Mouse (Mus musculus) MEL (cell line): ENCODE data around the gene Gm49366. TPM values are rescaled to one million over a fixed set of nuclear protein-coding genes. Genes with fewer than 3 reads are reported as not detected.
"Not testable (repeated sequence)": the region's sequence is repeated elsewhere in the genome, so short reads cannot be mapped to it uniquely, and the experiment has no call there.

ENCODE experiments used
- DNase-seq: peaks from one replicate; pipeline ENCODE4 v3.0.0; 2011; ENCODE audit warnings: low read depth, low spot score
- H3K27ac ChIP-seq: 2 replicates; pipeline ENCODE4 v1.5.1; 2012; ENCODE audit warnings: low read depth, mild to moderate bottlenecking, control low read depth, low read length, moderate library complexity; ENCODE audit not compliant: control insufficient read depth
- H3K27me3 ChIP-seq, 2 experiments: fragments of 150-350 bp in 1 of 2; sonication (generic) in 1 of 2; 2 replicates each; pipeline ENCODE4 v1.6.1; 2012; ENCODE audit warnings: low read length in 2 of 2, mild to moderate bottlenecking in 2 of 2, improper control_type of control experiment in 1 of 2, moderate library complexity in 1 of 2; ENCODE audit not compliant: insufficient read depth in 2 of 2, control insufficient read depth in 1 of 2
- H3K36me3 ChIP-seq, 2 experiments: 2 replicates each; pipeline ENCODE4 v1.6.1; 2012 to 2014; ENCODE audit warnings: low read length in 2 of 2, improper control_type of control experiment in 1 of 2, inconsistent platforms in 1 of 2, mild to moderate bottlenecking in 1 of 2; ENCODE audit not compliant: insufficient read depth in 2 of 2, control insufficient read depth in 1 of 2
- H3K4me1 ChIP-seq, 2 experiments: fragments of 150-350 bp in 1 of 2; sonication (generic) in 1 of 2; 2 replicates each; pipeline ENCODE4 v1.6.1; 2012; ENCODE audit warnings: low read length in 2 of 2, improper control_type of control experiment in 1 of 2, mild to moderate bottlenecking in 1 of 2; ENCODE audit not compliant: insufficient read depth in 2 of 2, control insufficient read depth in 1 of 2
- H3K4me3 ChIP-seq, 2 experiments: fragments of 150-350 bp in 1 of 2; sonication (generic) in 1 of 2; 2 replicates each; pipeline ENCODE4 v1.5.1; 2012; ENCODE audit warnings: low read depth in 2 of 2, low read length in 2 of 2, mild to moderate bottlenecking in 2 of 2, moderate library complexity in 2 of 2, control low read depth in 1 of 2, improper control_type of control experiment in 1 of 2; ENCODE audit not compliant: control insufficient read depth in 1 of 2, insufficient read depth in 1 of 2
- H3K79me2 ChIP-seq: 2 replicates; pipeline ENCODE4 v1.6.1; 2012; ENCODE audit warnings: mild to moderate bottlenecking, low read length, moderate library complexity; ENCODE audit not compliant: control insufficient read depth, poor library complexity, insufficient read depth
- H3K9ac ChIP-seq: 2 replicates; pipeline ENCODE4 v1.6.1; 2012; ENCODE audit warnings: low read depth, mild to moderate bottlenecking, control low read depth, low read length, moderate library complexity; ENCODE audit not compliant: control insufficient read depth, poor library complexity, severe bottlenecking
- H3K9me3 ChIP-seq: fragments of 150-350 bp; sonication (generic); replicated peaks from 2 replicates; pipeline ENCODE4 v1.6.1; 2012; ENCODE audit warnings: mild to moderate bottlenecking, low read length, improper control_type of control experiment, moderate library complexity; ENCODE audit not compliant: insufficient read depth
- EP300 ChIP-seq, 2 experiments: IDR thresholded peaks; 2 replicates each; pipeline ENCODE4 v1.6.1; 2011; ENCODE audit warnings: improper control_type of control experiment in 2 of 2, low read length in 2 of 2, low read depth in 1 of 2, mild to moderate bottlenecking in 1 of 2
- ETS1 ChIP-seq: IDR thresholded peaks from 2 replicates; pipeline ENCODE4 v1.6.1; 2012; ENCODE audit warnings: low read depth, mild to moderate bottlenecking, inconsistent platforms, low read length, improper control_type of control experiment, moderate library complexity
- GABPA ChIP-seq: IDR thresholded peaks from 2 replicates; pipeline ENCODE4 v1.6.1; 2012; ENCODE audit warnings: low read depth, mild to moderate bottlenecking, inconsistent platforms, low read length, improper control_type of control experiment, moderate library complexity
- HCFC1 ChIP-seq: IDR thresholded peaks from 2 replicates; pipeline ENCODE4 v1.6.1; 2012; ENCODE audit warnings: low read depth, mild to moderate bottlenecking, inconsistent platforms, low read length, improper control_type of control experiment, moderate library complexity
- JUND ChIP-seq: IDR thresholded peaks from 2 replicates; pipeline ENCODE4 v1.6.1; 2011; ENCODE audit warnings: low read depth, mild to moderate bottlenecking, improper control_type of control experiment, low read length
- MXI1 ChIP-seq: IDR thresholded peaks from 2 replicates; pipeline ENCODE4 v1.6.1; 2011; ENCODE audit warnings: mild to moderate bottlenecking, low read depth, low read length, improper control_type of control experiment
- MYB ChIP-seq: IDR thresholded peaks from 2 replicates; pipeline ENCODE4 v1.6.1; 2011; ENCODE audit warnings: mild to moderate bottlenecking, low read depth, low read length, improper control_type of control experiment
- MYC ChIP-seq: IDR thresholded peaks from 2 replicates; pipeline ENCODE4 v1.6.1; 2011; ENCODE audit warnings: low read depth, mild to moderate bottlenecking, low read length, improper control_type of control experiment, moderate library complexity
- NELFE ChIP-seq: IDR thresholded peaks from 2 replicates; pipeline ENCODE4 v1.6.1; 2011; ENCODE audit warnings: low read depth, low read length, improper control_type of control experiment
- NRF1 ChIP-seq: IDR thresholded peaks from 2 replicates; pipeline ENCODE4 v1.6.1; 2014; ENCODE audit warnings: low read depth, mild to moderate bottlenecking, inconsistent platforms, low read length, improper control_type of control experiment, moderate library complexity; ENCODE audit not compliant: poor library complexity, insufficient read depth, severe bottlenecking
- SIN3A ChIP-seq: IDR thresholded peaks from 2 replicates; pipeline ENCODE4 v1.6.1; 2012; ENCODE audit warnings: low read length, improper control_type of control experiment, inconsistent platforms
- SMC3 ChIP-seq: IDR thresholded peaks from 2 replicates; pipeline ENCODE4 v1.6.1; 2011; ENCODE audit warnings: low read depth, low read length, improper control_type of control experiment
- TBP ChIP-seq: IDR thresholded peaks from 2 replicates; pipeline ENCODE4 v1.8.0; 2011; ENCODE audit warnings: low read depth, low read length, improper control_type of control experiment
- TCF12 ChIP-seq: IDR thresholded peaks from 2 replicates; pipeline ENCODE4 v1.6.1; 2014; ENCODE audit warnings: low read depth, mild to moderate bottlenecking, inconsistent platforms, low read length, improper control_type of control experiment, moderate library complexity
- UBTF ChIP-seq: IDR thresholded peaks from 2 replicates; pipeline ENCODE4 v1.6.1; 2012; ENCODE audit warnings: low read depth, mild to moderate bottlenecking, inconsistent platforms, low read length, improper control_type of control experiment, moderate library complexity, borderline replicate concordance; ENCODE audit not compliant: insufficient read depth
- USF1 ChIP-seq: IDR thresholded peaks from 2 replicates; pipeline ENCODE4 v1.6.1; 2014; ENCODE audit warnings: low read depth, mild to moderate bottlenecking, inconsistent platforms, low read length, improper control_type of control experiment, moderate library complexity
- polyA plus RNA-seq, 2 experiments: library from polyadenylated mRNA; stranded (reverse) in 1 of 2; unstranded in 1 of 2; fragments of >175 nt in 1 of 2; fragments of >200 nt in 1 of 2; gene quantifications; 2 replicates each; pipeline versions ENCODE4 v1.2.1 to v1.2.4; 2012; ENCODE audit warnings: low replicate concordance in 2 of 2, low read depth in 1 of 2; ENCODE audit not compliant: insufficient read length in 2 of 2, insufficient read depth in 1 of 2, missing spikeins in 1 of 2
- total RNA-seq: library from RNA; depleted of rRNA; stranded (reverse); fragments of 300-350 nt; gene quantifications from 2 replicates; pipeline ENCODE4 v1.2.3, GENCODE M21; 2012

Gm49366 gene
- total and polyA plus RNA-seq, 3 experiments: not detected

DNA sequence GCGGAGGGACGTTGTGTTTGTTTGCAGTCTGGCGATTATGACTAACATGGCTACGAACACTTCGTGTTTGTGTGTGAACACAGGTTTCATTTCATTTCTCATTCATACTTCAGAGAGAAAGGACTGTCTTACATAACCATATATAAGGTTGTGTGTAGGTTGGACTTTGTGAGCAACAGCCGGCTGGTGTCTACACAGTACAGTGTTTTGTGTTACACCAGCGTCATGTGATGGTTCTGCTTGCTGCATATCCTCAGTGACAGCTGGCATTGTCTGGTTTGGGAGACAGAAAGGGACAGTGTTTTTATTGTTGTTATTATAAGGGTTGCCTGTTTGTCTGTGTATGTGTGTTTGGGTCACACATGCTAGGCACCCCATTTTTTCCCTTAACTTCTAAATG is 25.0 kb upstream of the Gm49366 start:
- Histone ChIP-seq H3K4me1 (no peaks in the 10 kb centered on the region), H3K9ac (no peak overlapping the region), H3K36me3 (no peaks in the 10 kb centered on the region), H3K4me3 (no peak overlapping the region), H3K27ac (no peak overlapping the region), H3K79me2 (no peaks in the 10 kb centered on the region), H3K9me3 (no peaks in the 10 kb centered on the region), H3K27me3 (peaks cover 0 to 5% of the 10 kb centered on the region in 2 experiments; a peak in 2 of 4 replicates)
- no peak for DNase-seq
- TF ChIP-seq EP300 (IDR thresholded peaks at IDR 0.05; ENCODE audit: low read depth in 1 of 2, low read length in 2 of 2): no peak
- TF ChIP-seq GABPA: no peak
- no peak for TF ChIP-seq SMC3
- no peak for TF ChIP-seq JUND
- no peak for TF ChIP-seq UBTF
- no peak for TF ChIP-seq TBP
- TF ChIP-seq NELFE: no peak
- TF ChIP-seq MYC: no peak
- no peak for TF ChIP-seq NRF1
- TF ChIP-seq HCFC1: no peak
- no peak for TF ChIP-seq MYB

DNA sequence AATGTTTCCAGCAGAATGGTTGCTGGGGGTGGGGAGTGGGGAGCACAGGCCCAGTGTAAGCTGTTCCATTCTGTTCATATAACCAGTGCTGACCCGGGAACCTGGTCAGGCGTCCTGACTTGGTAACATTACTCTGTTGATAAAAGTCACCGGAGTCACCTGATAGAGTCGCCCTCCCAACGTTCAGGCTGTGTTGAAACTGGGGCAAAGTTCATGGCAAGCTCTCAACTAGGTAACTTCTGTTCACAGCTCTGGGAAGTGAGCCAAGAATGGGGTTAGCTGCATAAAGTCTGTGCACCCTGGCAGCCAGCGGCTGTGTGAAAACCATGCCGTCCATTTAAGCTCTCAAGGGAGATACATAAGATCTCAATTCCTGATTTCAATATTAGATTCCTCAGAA is 18.2 kb upstream of the Gm49366 start:
- peak; percentile 92 for DNase-seq
- not testable (repeated sequence) for H3K27ac ChIP-seq, H3K4me3 ChIP-seq, H3K79me2 ChIP-seq, H3K9me3 ChIP-seq, H3K36me3 ChIP-seq, H3K9ac ChIP-seq, H3K27me3 ChIP-seq
- TF ChIP-seq ETS1 (peak; percentile 70), USF1 (peak; percentile 35; the same call in 1 of the 2 replicates), TCF12 (peak; percentile 32; the same call in 1 of the 2 replicates), EP300 (IDR thresholded peaks at IDR 0.05; ENCODE audit: low read depth in 1 of 2, low read length in 2 of 2) (peak; percentile 17 to 40; a peak in 1 of 4 replicates), SIN3A (0 out of 2 replicates have a peak, but pooled peaks have one; percentile 28), MXI1 (peak; percentile 68)
- peaks cover 0 to 10% of the 10 kb centered on the region in 2 experiments; a peak in 2 of 4 replicates for H3K4me1 ChIP-seq
